Mouse (Mus musculus) left cerebral cortex, adult 6 months (tissue): ENCODE results near the gene Ooep. TPM values are rescaled to one million over a fixed set of nuclear protein-coding genes. Genes with fewer than 3 reads are reported as not detected.

Experiments used
- long read RNA-seq, 2 experiments: library from polyadenylated mRNA; unstranded; transcript quantifications; one replicate each; pipeline ENCODE4 v2.0.0; 2019 to 2020
- polyA plus RNA-seq: library from polyadenylated mRNA; unstranded; fragments of <200 nt; fragmentation: Nextera tagmentation; gene quantifications from 2 replicates; pipeline ENCODE4 v1.2.3, GENCODE M21; 2021

Ooep gene
- polyA plus RNA-seq: not detected in 2 replicates
- long read RNA-seq, experiment 1, partial matches to known transcripts: 0 of 1 reads
- long read RNA-seq, experiment 1, other reads (novel, unspliced or antisense): 0 of 1 reads
- long read RNA-seq, experiment 2: 0 reads

GRCm38 (mm10) chr9:78378113-78378785 is at the start of gene Ooep:
TSS of gene Ooep (minus strand) at chr9:78378725.

GRCm38 (mm10) chr9:78395630-78396351 is 17.3 kb upstream of the Ooep start, which contains the start of gene Ddx43:
TSS of gene Ddx43 (plus strand) at chr9:78395777.

GRCm38 (mm10) chr9:78367959-78368358 is 10.6 kb downstream of the Ooep start, which contains the start of gene Dppa5a:
TSS of gene Dppa5a (minus strand) at chr9:78368177.

DNA sequence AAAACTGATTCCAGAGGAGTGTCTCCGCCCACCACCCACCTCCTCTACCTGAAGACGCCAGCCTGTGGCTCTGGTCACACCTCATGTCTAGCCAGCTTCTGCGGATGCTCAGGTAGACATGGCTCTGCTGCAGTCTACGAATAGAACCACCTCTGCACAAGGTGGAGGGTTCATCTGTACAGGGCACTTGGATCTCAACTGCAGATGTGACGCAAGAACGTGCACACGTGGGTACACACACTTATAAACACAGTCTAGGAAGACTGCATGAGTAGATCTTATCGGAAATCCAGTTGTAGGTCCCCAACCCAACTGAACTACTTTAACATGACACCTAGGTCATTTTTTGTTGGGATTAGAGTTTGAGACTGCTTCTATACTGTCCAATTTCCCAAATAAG is 22.9 kb downstream of the Ooep start, which contains the start of gene Gsta2:
Gsta2 (minus strand) TSS at position 178 of the 400 bp plus-strand sequence.

GRCm38 (mm10) chr9:78327289-78327688 is 51.2 kb downstream of the Ooep start, which contains the start of gene Omt2b:
TSS of gene Omt2b (plus strand) at chr9:78327589.

Other genes starting within 250 kb of the Ooep start
- gene Gsta4, start 196.0 kb downstream of the Ooep start, polyA plus RNA-seq: 105 and 108 TPM in 2 replicates
- not detected in 2 replicates for gene Gsta1, start 148.1 kb downstream of the Ooep start, polyA plus RNA-seq
- gene Gm3776, start 121.6 kb downstream of the Ooep start, polyA plus RNA-seq: not detected in 2 replicates
- 0.19 TPM in 1 of 2 replicates, not detected in the other for gene Gm10639, start 88.8 kb downstream of the Ooep start, polyA plus RNA-seq
- not detected in 2 replicates for gene Omt2a, start 63.9 kb downstream of the Ooep start, polyA plus RNA-seq
- not detected in 2 replicates for gene Omt2b, start 51.1 kb downstream of the Ooep start, polyA plus RNA-seq
- 1.1 and 1.4 TPM in 2 replicates for gene Gsta2, start 22.9 kb downstream of the Ooep start, polyA plus RNA-seq
- gene Dppa5a, start 10.5 kb downstream of the Ooep start, polyA plus RNA-seq: not detected in 2 replicates
- gene Ddx43, start 17.1 kb upstream of the Ooep start, polyA plus RNA-seq: 0.06 TPM in 1 of 2 replicates, not detected in the other
- gene Cgas, start 64.5 kb upstream of the Ooep start, polyA plus RNA-seq: 0.25 and 0.32 TPM in 2 replicates
- 19.6 and 25.4 TPM in 2 replicates for gene Mto1, start 69.5 kb upstream of the Ooep start, polyA plus RNA-seq
- 1.0 and 1.3 TPM in 2 replicates for gene Gm17324, start 70.1 kb upstream of the Ooep start, polyA plus RNA-seq
- gene Eef1a1, start 110.4 kb upstream of the Ooep start, polyA plus RNA-seq: 1,241 and 1,476 TPM in 2 replicates
- 12.6 and 16.3 TPM in 2 replicates for gene Slc17a5, start 209.3 kb upstream of the Ooep start, polyA plus RNA-seq
- gene Cd109, start 236.8 kb upstream of the Ooep start, polyA plus RNA-seq: 0.14 and 0.23 TPM in 2 replicates